Mouse (Mus musculus): ENCODE measurements around the gene Vps26b.

GRCm38 (mm10) chr9:26985090-26985613 lies 44.7 kb downstream of the Vps26b start:
- TF ChIP-seq POLR2A (IDR thresholded peaks at IDR 0.05; ENCODE audit: insufficient read depth, low read depth, low read length) (no peak), CTCF (IDR thresholded peaks at IDR 0.05) (no peak), EP300 (IDR thresholded peaks at IDR 0.05; ENCODE audit: insufficient read depth, low read depth, low read length) (no peak)

All from heart, adult 2 months (tissue).